Mouse (Mus musculus) erythroblast, embryonic 14.5 days (primary cell): ENCODE data around the gene Gale.

Experiments used
- GATA1 ChIP-seq: IDR thresholded peaks from 2 replicates; pipeline ENCODE4 v1.6.1; 2012; ENCODE audit warnings: low read length, inconsistent platforms, mixed read lengths
- TAL1 ChIP-seq: IDR thresholded peaks from 3 replicates; pipeline ENCODE4 v1.6.1; 2012; ENCODE audit warnings: low read length, inconsistent platforms, mixed read lengths

DNA sequence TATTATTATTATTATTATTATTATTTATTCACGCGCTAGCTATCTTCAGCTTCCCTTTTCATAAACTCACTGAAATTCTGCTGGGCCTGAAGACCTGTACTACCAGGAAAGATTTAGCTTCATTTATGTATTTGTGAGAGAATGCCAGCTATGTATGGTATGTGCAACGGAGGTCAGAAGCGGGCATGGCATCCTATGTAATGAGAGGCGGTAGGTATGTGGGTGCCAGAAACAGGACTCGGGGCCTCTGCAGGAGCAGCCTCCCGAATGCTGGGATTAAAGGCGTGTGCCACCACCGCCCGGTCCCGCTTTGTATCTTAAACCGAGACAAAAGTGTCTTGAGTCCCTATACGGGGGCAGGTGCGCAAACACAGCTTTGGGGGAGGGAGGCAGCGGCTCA lies 581 bp upstream of the Gale start:
- TF ChIP-seq GATA1 (no peak), TAL1 (no peak)
